Mouse (Mus musculus) G1E (cell line): ENCODE results near the gene 5330417C22Rik. TPM values are rescaled to one million over a fixed set of nuclear protein-coding genes. Genes with fewer than 3 reads are reported as not detected.
A peak's percentile ranks its signal among the peaks of the same experiment; 100 is the strongest.
"Not testable (repeated sequence)": the region's sequence is repeated elsewhere in the genome, so short reads cannot be mapped to it uniquely, and the experiment has no call there.

Experiments used
- ATAC-seq: 2 replicates; pipeline ENCODE4 v1.8.0; 2016; ENCODE audit warnings: mild to moderate bottlenecking; ENCODE audit not compliant: insufficient number of reproducible peaks, poor library complexity, low FRiP score, severe bottlenecking; ENCODE audit errors: extremely low read depth
- DNase-seq: peaks from one replicate; pipeline ENCODE4 v3.0.0; 2012; ENCODE audit warnings: low spot score
- H3K27me3 ChIP-seq: 2 replicates; pipeline ENCODE4 v1.6.1; 2012; ENCODE audit warnings: mild to moderate bottlenecking, low read length, inconsistent platforms; ENCODE audit not compliant: insufficient read depth
- H3K36me3 ChIP-seq: replicated peaks from 2 replicates; pipeline ENCODE3; 2012; ENCODE audit warnings: mild to moderate bottlenecking, inconsistent platforms
- H3K4me1 ChIP-seq: 2 replicates; pipeline ENCODE4 v1.6.1; 2012; ENCODE audit warnings: low read depth, low read length, inconsistent platforms, mixed read lengths; ENCODE audit not compliant: insufficient read depth
- H3K4me3 ChIP-seq: 2 replicates; pipeline ENCODE4 v1.5.1; 2012; ENCODE audit warnings: low read depth, mild to moderate bottlenecking, inconsistent platforms, low read length, moderate library complexity, mixed read lengths
- H3K9me3 ChIP-seq: replicated peaks from 2 replicates; pipeline ENCODE4 v1.6.1; 2012; ENCODE audit warnings: inconsistent platforms
- CTCF ChIP-seq: IDR thresholded peaks from 2 replicates; pipeline ENCODE4 v1.5.1; 2012; ENCODE audit warnings: low read depth, low read length, inconsistent platforms, mixed read lengths
- GATA1 ChIP-seq: IDR thresholded peaks from 2 replicates; pipeline ENCODE4 v1.6.1; 2012; ENCODE audit warnings: borderline replicate concordance, low read length, inconsistent platforms, mixed read lengths
- GATA2 ChIP-seq: IDR thresholded peaks from 2 replicates; pipeline ENCODE4 v1.6.1; 2012; ENCODE audit warnings: low read depth, low read length, inconsistent platforms, borderline replicate concordance
- POLR2AphosphoS5 ChIP-seq: IDR thresholded peaks from 2 replicates; pipeline ENCODE4 v1.6.1; 2012; ENCODE audit warnings: low read depth, low read length, inconsistent platforms; ENCODE audit not compliant: insufficient replicate concordance
- TAL1 ChIP-seq: conservative IDR thresholded peaks from 2 replicates; pipeline ENCODE4 v1.6.1; 2012; ENCODE audit warnings: low read depth, low read length, inconsistent platforms, mixed read lengths
- polyA plus RNA-seq: library from polyadenylated mRNA; stranded (reverse); fragments of >175 nt; gene quantifications from 2 replicates; pipeline ENCODE4 v1.2.3, GENCODE M21; 2012
- total RNA-seq, 2 experiments: library from RNA; stranded (forward) in 1 of 2; stranded (reverse) in 1 of 2; fragments of 200-1000 nt in 1 of 2; fragments of >200 nt in 1 of 2; fragmentation: Nextera tagmentation in 1 of 2; gene quantifications; 2 replicates each; pipeline ENCODE4 v1.2.3; 2014 to 2017

The 5330417C22Rik gene
- total and polyA plus RNA-seq, 3 experiments = under 0.01 TPM; not detected in 2

GRCm38 (mm10) chr3:108570813-108571212, 34.5 kb upstream of the 5330417C22Rik start:
- peaks cover 22% of the 10 kb centered on the region for H3K4me1 ChIP-seq
- no peak for ATAC-seq
- H3K9me3 ChIP-seq = no peaks in the 10 kb centered on the region
- no peak overlapping the region for H3K4me3 ChIP-seq
- no peak for DNase-seq
- H3K36me3 ChIP-seq = peaks cover 12% of the 10 kb centered on the region
- H3K27me3 ChIP-seq = peaks cover 8% of the 10 kb centered on the region
- TF ChIP-seq CTCF (no peak), TAL1 (no peak), GATA2 (no peak), POLR2AphosphoS5 (no peak), GATA1 (no peak)

GRCm38 (mm10) chr3:108569636-108570035, 33.3 kb upstream of the 5330417C22Rik start:
- H3K4me1 ChIP-seq = peaks cover 22% of the 10 kb centered on the region
- ATAC-seq, H3K36me3 ChIP-seq, H3K27me3 ChIP-seq, H3K9me3 ChIP-seq, H3K4me3 ChIP-seq, DNase-seq: not testable (repeated sequence)

GRCm38 (mm10) chr3:108567990-108568877, 31.9 kb upstream of the 5330417C22Rik start:
- ATAC-seq = no peak
- DNase-seq = no peak
- Histone ChIP-seq H3K9me3 (no peaks in the 10 kb centered on the region), H3K4me1 (peaks cover 26% of the 10 kb centered on the region), H3K4me3 (no peak overlapping the region), H3K36me3 (no peaks in the 10 kb centered on the region), H3K27me3 (peaks cover 8% of the 10 kb centered on the region)
- TF ChIP-seq POLR2AphosphoS5 (no peak), TAL1 (no peak), GATA1 (no peak), GATA2 (no peak), CTCF (no peak)

- ATAC-seq = peak; percentile 26; the same call in 1 of the 2 replicates
Observed at GRCm38 (mm10) chr3:108563309-108563708, 27.0 kb upstream of the 5330417C22Rik start.

GRCm38 (mm10) chr3:108562777-108563271, 26.5 kb upstream of the 5330417C22Rik start:
- ATAC-seq (peak; percentile 55), DNase-seq (no peak)
- TF ChIP-seq CTCF = 0 out of 2 replicates have a peak, but pooled peaks have one; percentile 8
- no peak for TF ChIP-seq POLR2AphosphoS5
- Histone ChIP-seq H3K4me3 (peak overlapping the region; percentile 84), H3K36me3 (peaks cover 31% of the 10 kb centered on the region), H3K4me1 (peaks cover 41% of the 10 kb centered on the region), H3K9me3 (no peaks in the 10 kb centered on the region), H3K27me3 (peaks cover 2% of the 10 kb centered on the region)

More at GRCm38 (mm10) chr3:108563309-108563708, 27.0 kb upstream of the 5330417C22Rik start:
- peaks cover 42% of the 10 kb centered on the region for H3K4me1 ChIP-seq
- H3K9me3 ChIP-seq = no peaks in the 10 kb centered on the region
- TF ChIP-seq CTCF (peak; percentile 22), GATA1 (no peak)
- DNase-seq = peak; percentile 69
- H3K36me3 ChIP-seq = peaks cover 26% of the 10 kb centered on the region
- peak overlapping the region; percentile 84 for H3K4me3 ChIP-seq
- peaks cover 5% of the 10 kb centered on the region for H3K27me3 ChIP-seq

- H3K4me1 ChIP-seq = peaks cover 41% of the 10 kb centered on the region
- peak within 1 kb of the TSS; percentile 84 for H3K4me3 ChIP-seq
- no peaks in the 10 kb centered on the region for H3K27me3 ChIP-seq
- TF ChIP-seq GATA1 (no peak), GATA2 (no peak), POLR2AphosphoS5 (no peak), TAL1 (no peak), CTCF (no peak)
- ATAC-seq (peak; percentile 98), DNase-seq (peak; percentile 84)
- H3K9me3 ChIP-seq = no peaks in the 10 kb centered on the region
- H3K36me3 ChIP-seq = peaks cover 35% of the 10 kb centered on the region
Observed at GRCm38 (mm10) chr3:108562133-108562730, 25.9 kb upstream of the 5330417C22Rik start, which contains the start of gene Tmem167b. TSS of gene Tmem167b (minus strand) at chr3:108562466.
